Mouse (Mus musculus): ENCODE measurements around the gene Kdm8. TPM values are rescaled to one million over a fixed set of nuclear protein-coding genes. Genes with fewer than 3 reads are reported as not detected.

The Kdm8 gene
- polyA plus RNA-seq, 1 experiment from 2014 or later, result 5.4 TPM

GRCm38 (mm10) chr7:125511432-125511831 lies 67.0 kb downstream of the Kdm8 start:
- no peak for ATAC-seq (ENCODE audit: low FRiP score, low read depth)
- Histone ChIP-seq H3K9ac (no peak overlapping the region), H3K4me3 (no peak overlapping the region), H3K4me2 (no peak overlapping the region), H3K27me3 (no peaks in the 10 kb centered on the region), H3K9me3 (no peaks in the 10 kb centered on the region), H3K4me1 (replicated peaks) (no peaks in the 10 kb centered on the region), H3K36me3 (no peaks in the 10 kb centered on the region), H3K27ac (replicated peaks) (no peak overlapping the region)
- WGBS, result 95% methylated on average over 5 of the region's 5 CpGs

- 79% methylated on average over 2 of the region's 2 CpGs for WGBS
- Histone ChIP-seq H3K9ac (no peak overlapping the region), H3K4me2 (no peak overlapping the region), H3K27me3 (no peaks in the 10 kb centered on the region), H3K27ac (replicated peaks) (no peak overlapping the region), H3K4me1 (replicated peaks) (no peaks in the 10 kb centered on the region), H3K4me3 (no peak overlapping the region), H3K36me3 (no peaks in the 10 kb centered on the region), H3K9me3 (no peaks in the 10 kb centered on the region)
- ATAC-seq (ENCODE audit: low FRiP score, low read depth), result no peak
Observed at GRCm38 (mm10) chr7:125511852-125512251, 67.4 kb downstream of the Kdm8 start.

Other genes starting within 250 kb of the Kdm8 start
- 89.2 and 99.4 TPM in 2 replicates for gene Nsmce1, start 46.9 kb downstream of the Kdm8 start, polyA plus RNA-seq (2015; fragmentation: Nextera tagmentation; extraction: Ambion mirVana)
- gene Il4ra, start 107.4 kb downstream of the Kdm8 start, polyA plus RNA-seq (2015; fragmentation: Nextera tagmentation; extraction: Ambion mirVana), result 4.8 and 5.7 TPM in 2 replicates
- gene Il21r, start 158.8 kb downstream of the Kdm8 start, polyA plus RNA-seq (2015; fragmentation: Nextera tagmentation; extraction: Ambion mirVana), result 0.26 and 0.37 TPM in 2 replicates

Data from hindbrain, embryonic 15.5 days (tissue).